Mouse (Mus musculus) brain, embryonic 14.5 days (tissue): ENCODE measurements around the gene Gbgt1.

Source experiments
- CTCF ChIP-seq: fragments of 200-500 bp; IDR thresholded peaks from 2 replicates; pipeline ENCODE4 v1.5.1; 2012; ENCODE audit warnings: inconsistent platforms, mild to moderate bottlenecking, moderate library complexity, borderline replicate concordance; ENCODE audit not compliant: insufficient read depth, insufficient read length; ENCODE audit errors: extremely low read depth
- POLR2A ChIP-seq: fragments of 200-500 bp; IDR thresholded peaks from 2 replicates; pipeline ENCODE4 v1.6.1; 2012; ENCODE audit warnings: mild to moderate bottlenecking, inconsistent platforms, borderline replicate concordance; ENCODE audit not compliant: poor library complexity, insufficient read depth, insufficient read length, severe bottlenecking; ENCODE audit errors: extremely low read depth

DNA sequence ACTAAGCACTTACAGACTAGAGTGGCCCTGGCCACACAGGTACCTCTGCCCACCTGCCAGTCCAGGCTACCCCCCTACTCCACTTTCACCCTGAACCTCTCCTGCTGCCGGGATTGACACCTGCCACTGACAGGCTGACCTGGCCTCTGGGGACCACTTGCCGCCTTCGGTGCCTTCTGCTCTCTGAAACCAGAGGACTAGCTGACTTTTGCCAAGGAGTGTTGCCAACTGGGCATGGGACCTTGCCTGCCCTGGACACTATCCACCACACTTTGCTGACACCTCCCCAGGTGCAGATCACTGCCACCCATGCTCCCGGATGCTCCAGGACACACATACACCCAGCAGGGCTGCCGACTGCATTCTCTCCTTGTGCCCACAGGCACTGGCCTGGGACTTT is 55.6 kb downstream of the Gbgt1 start:
- no peak for TF ChIP-seq POLR2A
- TF ChIP-seq CTCF: no peak
